18 mouse cellular contexts compared by ENCODE assay signal in the genomic region with DNA sequence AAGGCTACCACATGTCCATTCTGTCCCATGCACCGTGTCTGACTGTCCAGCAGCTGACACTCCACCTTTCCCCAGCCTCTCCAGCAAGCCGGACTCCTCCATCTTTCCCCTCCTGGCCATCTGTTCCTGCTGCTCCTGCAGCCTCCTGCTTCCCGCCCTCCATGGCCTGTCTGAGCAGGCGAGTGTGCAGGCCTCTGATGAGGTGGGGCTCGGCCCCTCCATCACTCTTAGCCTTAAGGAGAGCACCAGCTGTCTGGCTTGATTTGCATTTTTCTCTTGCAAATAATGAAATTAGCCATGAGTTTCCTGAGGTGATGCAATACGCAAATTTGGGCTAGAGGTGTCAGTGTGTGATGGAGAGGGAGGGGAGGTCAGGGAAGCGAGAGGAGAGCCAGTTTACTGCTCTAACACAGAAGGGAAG. TPM values are rescaled to one million over a fixed set of nuclear protein-coding genes. Genes with fewer than 3 reads are reported as not detected.
DNase-seq lines count a peak whose midpoint lies in the region; ATAC-seq and TF ChIP-seq lines count a peak whose summit lies in the region.
"Had no signal": no experiment of that assay in that cellular context is flagged by ENCODE, and none has a peak within 500 bp of the region (broad histone marks: within the 10 kb centered on the region; RNA-seq: fewer than 3 reads in every experiment).

No protein-coding gene starts in this region.

- 0 out of 2 replicates have a peak, but pooled peaks cover 4% of the 10 kb centered on the region for H3K27me3 ChIP-seq in midbrain, postnatal 0 days (ENCODE audit: insufficient read depth, low read length)
- no peaks in the 10 kb centered on the region for H3K27me3 ChIP-seq in midbrain, embryonic 15.5 days (replicated peaks)
- H3K27me3 ChIP-seq in forebrain, embryonic 12.5 days: no peaks in the 10 kb centered on the region
- no peaks in the 10 kb centered on the region for H3K27me3 ChIP-seq in hindbrain, postnatal 0 days (ENCODE audit: insufficient read depth, low read length)
- H3K27me3 ChIP-seq: embryonic facial prominence, embryonic 12.5 days; stomach, embryonic 15.5 days had no signal

- no peak overlapping the region for H3K9ac ChIP-seq in midbrain, postnatal 0 days (replicated peaks; ENCODE audit: low read length, poor library complexity, severe bottlenecking)
- no peak overlapping the region for H3K9ac ChIP-seq in midbrain, embryonic 15.5 days
- no peak overlapping the region for H3K9ac ChIP-seq in forebrain, embryonic 12.5 days
- H3K9ac ChIP-seq in hindbrain, postnatal 0 days (replicated peaks; ENCODE audit: low read length): no peak overlapping the region
- H3K9ac ChIP-seq: embryonic facial prominence, embryonic 12.5 days; liver, embryonic 14.5 days; stomach, embryonic 15.5 days had no signal

- H3K4me3 ChIP-seq in midbrain, postnatal 0 days (ENCODE audit: low read depth, low read length): no peak overlapping the region
- H3K4me3 ChIP-seq in midbrain, embryonic 15.5 days: no peak overlapping the region
- H3K4me3 ChIP-seq in forebrain, embryonic 12.5 days (replicated peaks): no peak overlapping the region
- H3K4me3 ChIP-seq in hindbrain, postnatal 0 days (ENCODE audit: low read length): no peak overlapping the region
- H3K4me3 ChIP-seq: embryonic facial prominence, embryonic 12.5 days; stomach, embryonic 15.5 days had no signal

- 61% methylated on average over 7 of the region's 7 CpGs for WGBS in midbrain, postnatal 0 days
- 45% methylated on average over 7 of the region's 7 CpGs for WGBS in midbrain, embryonic 15.5 days
- WGBS in forebrain, embryonic 12.5 days: 54% methylated on average over 7 of the region's 7 CpGs
- WGBS in hindbrain, postnatal 0 days: 40% methylated on average over 7 of the region's 7 CpGs

- peak; percentile 8 to 11 for DNase-seq in cerebellum, adult 18-20 months
- no peak for DNase-seq in cerebellum, adult 11 months
- peak; percentile 74 for DNase-seq in midbrain, postnatal 0 days (ENCODE audit: low spot score)
- DNase-seq in hindbrain, postnatal 0 days (ENCODE audit: low spot score): peak; percentile 72
- no peak for DNase-seq in adrenal gland, postnatal 36 days
- DNase-seq in ovary, postnatal 14 days (ENCODE audit: low spot score): no peak
- DNase-seq: adrenal gland, adult 8-10 months; gastrocnemius, postnatal 10 days; kidney, adult 11 months; kidney, postnatal 25 days; lung, postnatal 10 days; thymus, postnatal 14 days had no signal

- H3K4me1 ChIP-seq in midbrain, postnatal 0 days (ENCODE audit: insufficient read depth, low read length): no peaks in the 10 kb centered on the region
- H3K4me1 ChIP-seq in midbrain, embryonic 15.5 days: no peaks in the 10 kb centered on the region
- no peaks in the 10 kb centered on the region for H3K4me1 ChIP-seq in forebrain, embryonic 12.5 days
- no peaks in the 10 kb centered on the region for H3K4me1 ChIP-seq in hindbrain, postnatal 0 days (ENCODE audit: insufficient read depth, low read length)
- H3K4me1 ChIP-seq: embryonic facial prominence, embryonic 12.5 days; stomach, embryonic 15.5 days had no signal

- no peak for ATAC-seq in midbrain, postnatal 0 days (ENCODE audit: low FRiP score)
- ATAC-seq in midbrain, embryonic 15.5 days (replicated peaks): no peak
- ATAC-seq in forebrain, embryonic 12.5 days (ENCODE audit: low FRiP score): peak; percentile 68; the same call in 1 of the 2 replicates
- peak; percentile 85 for ATAC-seq in hindbrain, postnatal 0 days

- no peak for TF ChIP-seq CTCF in midbrain, postnatal 0 days (IDR thresholded peaks at IDR 0.05)
- TF ChIP-seq CTCF in hindbrain, postnatal 0 days (IDR thresholded peaks at IDR 0.05; ENCODE audit: low read depth): no peak

- H3K36me3 ChIP-seq in midbrain, postnatal 0 days (ENCODE audit: insufficient read depth, low read length): no peaks in the 10 kb centered on the region
- H3K36me3 ChIP-seq in midbrain, embryonic 15.5 days (replicated peaks): no peaks in the 10 kb centered on the region
- no peaks in the 10 kb centered on the region for H3K36me3 ChIP-seq in forebrain, embryonic 12.5 days (replicated peaks)
- no peaks in the 10 kb centered on the region for H3K36me3 ChIP-seq in hindbrain, postnatal 0 days (ENCODE audit: insufficient read depth, low read length)
- H3K36me3 ChIP-seq: embryonic facial prominence, embryonic 12.5 days; stomach, embryonic 15.5 days had no signal

- no peak overlapping the region for H3K27ac ChIP-seq in midbrain, postnatal 0 days (ENCODE audit: low read depth, low read length)
- no peak overlapping the region for H3K27ac ChIP-seq in midbrain, embryonic 15.5 days
- H3K27ac ChIP-seq in forebrain, embryonic 12.5 days: 0 out of 2 replicates have a peak overlapping the region, but pooled peaks have one; percentile 4
- peak overlapping the region; percentile 32; the same call in 1 of the 2 replicates for H3K27ac ChIP-seq in hindbrain, postnatal 0 days
- H3K27ac ChIP-seq: embryonic facial prominence, embryonic 12.5 days; liver, embryonic 14.5 days; stomach, embryonic 15.5 days had no signal

- no peak overlapping the region for H3K4me2 ChIP-seq in midbrain, postnatal 0 days (ENCODE audit: low read depth, low read length, poor library complexity, severe bottlenecking)
- no peak overlapping the region for H3K4me2 ChIP-seq in midbrain, embryonic 15.5 days
- no peak overlapping the region for H3K4me2 ChIP-seq in forebrain, embryonic 12.5 days
- no peak overlapping the region for H3K4me2 ChIP-seq in hindbrain, postnatal 0 days (ENCODE audit: low read depth, low read length)
- H3K4me2 ChIP-seq: embryonic facial prominence, embryonic 12.5 days; stomach, embryonic 15.5 days had no signal

- H3K9me3 ChIP-seq in midbrain, postnatal 0 days (ENCODE audit: low read length): no peaks in the 10 kb centered on the region
- no peaks in the 10 kb centered on the region for H3K9me3 ChIP-seq in midbrain, embryonic 15.5 days
- H3K9me3 ChIP-seq in forebrain, embryonic 12.5 days: no peaks in the 10 kb centered on the region
- H3K9me3 ChIP-seq in hindbrain, postnatal 0 days (ENCODE audit: low read length): no peaks in the 10 kb centered on the region
- H3K9me3 ChIP-seq: embryonic facial prominence, embryonic 12.5 days; stomach, embryonic 15.5 days had no signal

RNA-seq across cellular contexts. Expression of a gene that starts 36.2 kb away (rescaled TPM):
- total RNA-seq in midbrain, postnatal 0 days (2014; rRNA removed): not detected in 2 replicates
- polyA plus RNA-seq in midbrain, postnatal 0 days (2015; fragmentation: Nextera tagmentation; extraction: Ambion mirVana): 0.06 and 0.13 TPM in 2 replicates
- polyA plus RNA-seq in midbrain, embryonic 15.5 days (2015; fragmentation: Nextera tagmentation; extraction: Ambion mirVana): 0.09 TPM in 1 of 2 replicates, not detected in the other
- polyA plus RNA-seq in forebrain, embryonic 12.5 days (2016; fragmentation: Nextera tagmentation; extraction: Ambion mirVana): 0.08 TPM in 1 of 2 replicates, not detected in the other
- not detected in 2 replicates for total RNA-seq in hindbrain, postnatal 0 days (2014; rRNA removed)
- 0.14 TPM in 1 of 2 replicates, not detected in the other for polyA plus RNA-seq in hindbrain, postnatal 0 days (2015; fragmentation: Nextera tagmentation; extraction: Ambion mirVana)
- total RNA-seq in adrenal gland, postnatal 36 days (2021): not detected
- total RNA-seq: adrenal gland, adult 8-10 months; gastrocnemius, postnatal 10 days; layer of hippocampus, postnatal 14 days had no signal
- polyA plus RNA-seq: embryonic facial prominence, embryonic 12.5 days; liver, embryonic 14.5 days had no signal

Comparison
In these comparisons a context has a peak if more than half of its experiments do, and no peak if none do; other contexts are left out.
1. DNase-seq: peak in cerebellum, adult 18-20 months (2 of 2), midbrain, postnatal 0 days (single experiment) and hindbrain, postnatal 0 days (single experiment); none in cerebellum, adult 11 months (single experiment), adrenal gland, postnatal 36 days (0 of 2) and ovary, postnatal 14 days (single experiment).
2. ATAC-seq: peak in forebrain, embryonic 12.5 days (single experiment) and hindbrain, postnatal 0 days (single experiment); none in midbrain, postnatal 0 days (single experiment) and midbrain, embryonic 15.5 days (single experiment).
3. H3K27ac ChIP-seq: peak in forebrain, embryonic 12.5 days (single experiment) and hindbrain, postnatal 0 days (single experiment); none in midbrain, postnatal 0 days (single experiment) and midbrain, embryonic 15.5 days (single experiment).